Mouse (Mus musculus): ENCODE results near the gene Dnaaf3.

Dnaaf3 gene

DNA sequence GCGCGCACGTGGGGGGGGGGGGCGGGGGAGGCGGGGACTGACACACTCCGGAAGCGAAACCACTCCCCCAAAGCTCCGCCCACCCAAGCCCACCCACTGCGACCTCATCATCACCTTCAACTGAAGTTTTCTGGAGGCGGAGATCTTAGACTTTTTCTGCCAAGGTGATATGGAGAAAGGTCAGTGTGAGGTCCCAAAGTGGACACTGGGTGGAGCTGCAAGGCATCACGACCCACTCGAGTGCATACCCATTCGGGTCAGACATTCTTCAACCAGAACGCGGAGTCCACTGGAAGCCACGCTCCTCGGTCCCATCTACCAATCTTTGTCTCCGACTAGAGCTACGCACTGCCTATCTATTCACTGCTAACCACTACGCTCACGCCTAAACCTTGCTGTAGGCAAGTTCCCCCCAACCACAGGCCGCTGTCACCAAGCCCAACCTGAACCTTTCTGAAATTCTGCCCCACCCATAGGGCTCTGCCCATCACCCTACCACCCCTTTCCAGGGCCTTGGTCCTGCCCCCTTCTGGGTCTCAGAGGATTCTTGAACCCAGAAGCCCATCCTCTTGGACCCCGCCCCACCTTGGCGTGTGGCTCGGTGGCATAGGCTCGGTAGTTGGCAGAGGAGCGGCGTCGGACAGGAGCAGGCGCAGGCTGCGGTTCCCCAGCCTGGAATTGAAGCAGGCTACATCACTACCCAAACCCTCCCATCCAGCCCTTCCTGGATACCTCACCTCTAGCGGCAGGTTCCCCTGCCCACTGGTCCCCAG lies 10.8 kb downstream of the Dnaaf3 start:
- peak; percentile 49 to 64 for DNase-seq (ENCODE audit: low spot score in 2 of 2)

DNA sequence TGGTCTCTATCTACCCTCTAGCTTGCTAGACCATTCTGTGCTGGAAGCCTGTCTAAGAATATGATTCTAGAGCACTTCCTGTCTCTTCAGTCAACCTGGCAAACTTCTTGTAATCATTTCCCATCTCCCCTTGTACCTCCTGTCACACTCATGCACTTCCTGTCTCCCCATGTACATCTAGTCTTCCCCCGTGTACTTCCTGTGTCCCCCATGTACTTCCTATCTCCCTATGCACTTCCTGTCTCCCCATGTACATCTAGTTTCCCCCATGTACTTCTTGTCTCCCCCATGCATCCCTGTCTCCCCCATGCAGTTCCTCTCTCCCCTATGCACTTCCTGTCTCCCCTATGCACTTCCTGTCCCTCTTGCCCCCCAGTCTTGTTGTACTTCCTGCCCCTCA lies 13.8 kb downstream of the Dnaaf3 start:
- no peak for DNase-seq (ENCODE audit: low spot score in 2 of 2)

GRCm38 (mm10) chr7:4516332-4517050 lies 15.8 kb downstream of the Dnaaf3 start, which contains the start of gene Tnnt1:
Gene Tnnt1, minus strand, starts transcription at chr7:4516382.
- peak; percentile 50 to 58 for DNase-seq (ENCODE audit: low spot score in 2 of 2)

GRCm38 (mm10) chr7:4515853-4516252 lies 16.4 kb downstream of the Dnaaf3 start:
- peak in 1 of 2 experiments; percentile 13 for DNase-seq (ENCODE audit: low spot score in 2 of 2)

- DNase-seq (ENCODE audit: low spot score in 2 of 2) = no peak
These were observed 18.2 kb downstream of the Dnaaf3 start for GRCm38 (mm10) chr7:4513829-4514712.

GRCm38 (mm10) chr7:4513236-4513635 lies 19.0 kb downstream of the Dnaaf3 start:
- no peak for DNase-seq (ENCODE audit: low spot score in 2 of 2)

DNA sequence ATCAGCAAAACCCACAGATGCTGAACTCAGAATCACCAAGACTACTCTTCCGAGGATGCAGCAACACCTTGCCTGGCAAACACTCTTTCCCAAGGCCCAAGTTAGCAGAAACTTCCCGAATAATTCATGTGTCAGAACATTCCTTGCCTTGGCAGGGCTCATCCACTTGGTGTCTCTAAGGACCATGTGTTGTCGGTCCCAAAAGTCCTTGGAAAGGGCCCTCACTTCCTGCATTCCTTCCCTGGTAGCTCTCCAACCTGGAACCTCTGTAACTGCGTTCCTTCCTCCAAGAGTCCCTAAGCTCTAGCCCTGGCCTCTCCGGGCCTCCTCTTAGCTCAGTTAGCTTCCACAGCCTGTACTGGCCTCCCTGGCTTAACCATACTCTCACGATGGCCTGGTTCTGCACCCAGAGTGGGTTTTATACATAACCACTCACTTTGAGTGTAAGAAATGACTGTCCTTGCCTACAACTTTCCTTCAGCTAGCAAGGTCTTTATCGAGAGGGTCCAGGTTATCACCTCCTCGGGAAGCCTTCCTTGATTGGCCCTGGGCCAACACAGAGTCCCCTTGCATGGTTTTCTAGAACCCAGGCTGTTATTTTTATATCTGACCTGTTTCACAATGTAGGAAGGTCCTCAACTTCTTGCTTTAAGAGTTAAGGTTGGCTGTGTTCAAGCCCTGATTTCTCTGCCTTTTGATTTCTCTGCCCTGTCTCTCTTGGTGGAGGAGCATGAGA lies 20.6 kb downstream of the Dnaaf3 start:
- peak; percentile 43 to 51 for DNase-seq (ENCODE audit: low spot score in 2 of 2)

DNA sequence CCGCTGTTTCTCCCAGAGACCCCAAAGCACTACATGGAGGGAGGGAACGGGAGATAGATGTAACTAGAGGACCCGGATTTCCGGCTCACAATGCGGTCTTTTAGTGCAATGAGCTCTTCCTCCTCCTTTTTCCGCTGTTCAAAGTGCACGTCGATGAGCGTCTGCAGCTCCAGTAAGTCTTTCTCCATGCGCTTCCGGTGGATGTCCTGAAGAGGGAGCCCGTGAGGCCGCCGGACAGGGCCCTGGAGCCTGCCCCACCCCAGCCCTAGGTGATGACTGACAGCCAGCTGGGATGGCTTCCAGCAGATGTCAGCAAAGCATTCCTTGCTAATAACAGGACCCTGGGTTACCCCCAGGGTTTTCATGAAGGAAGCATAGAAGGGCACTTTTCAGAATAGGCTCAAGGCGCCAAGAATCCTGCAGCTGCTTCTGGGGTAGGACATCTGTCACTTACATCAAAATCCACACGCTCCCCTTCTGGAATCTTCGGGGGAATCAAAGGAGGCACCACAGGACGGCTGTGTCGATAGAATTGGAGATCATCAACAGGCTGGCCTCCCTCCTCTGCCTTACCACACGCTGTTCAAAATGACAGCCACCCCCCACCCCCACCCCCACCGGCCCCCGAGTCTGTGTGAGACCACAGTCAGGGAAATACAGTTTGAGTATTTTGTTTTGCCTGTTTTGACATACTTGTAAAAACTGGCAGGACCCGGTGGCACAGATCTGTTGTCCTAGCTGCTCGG lies 22.2 kb downstream of the Dnaaf3 start:
- DNase-seq (ENCODE audit: low spot score in 2 of 2) = peak; percentile 78 to 80

GRCm38 (mm10) chr7:4508739-4509116 lies 23.5 kb downstream of the Dnaaf3 start:
- DNase-seq (ENCODE audit: low spot score in 2 of 2) = no peak

GRCm38 (mm10) chr7:4508062-4508738 lies 24.1 kb downstream of the Dnaaf3 start:
- DNase-seq (ENCODE audit: low spot score in 2 of 2) = no peak

- DNase-seq (ENCODE audit: low spot score in 2 of 2) = no peak
These were observed 25.0 kb downstream of the Dnaaf3 start for GRCm38 (mm10) chr7:4507220-4507619.

GRCm38 (mm10) chr7:4504646-4505435 lies 27.4 kb downstream of the Dnaaf3 start:
- no peak for DNase-seq (ENCODE audit: low spot score in 2 of 2)

GRCm38 (mm10) chr7:4503858-4504257 lies 28.4 kb downstream of the Dnaaf3 start:
- no peak for DNase-seq (ENCODE audit: low spot score in 2 of 2)

- no peak for DNase-seq (ENCODE audit: low spot score in 2 of 2)
These were observed 29.2 kb downstream of the Dnaaf3 start for GRCm38 (mm10) chr7:4503100-4503499.

DNA sequence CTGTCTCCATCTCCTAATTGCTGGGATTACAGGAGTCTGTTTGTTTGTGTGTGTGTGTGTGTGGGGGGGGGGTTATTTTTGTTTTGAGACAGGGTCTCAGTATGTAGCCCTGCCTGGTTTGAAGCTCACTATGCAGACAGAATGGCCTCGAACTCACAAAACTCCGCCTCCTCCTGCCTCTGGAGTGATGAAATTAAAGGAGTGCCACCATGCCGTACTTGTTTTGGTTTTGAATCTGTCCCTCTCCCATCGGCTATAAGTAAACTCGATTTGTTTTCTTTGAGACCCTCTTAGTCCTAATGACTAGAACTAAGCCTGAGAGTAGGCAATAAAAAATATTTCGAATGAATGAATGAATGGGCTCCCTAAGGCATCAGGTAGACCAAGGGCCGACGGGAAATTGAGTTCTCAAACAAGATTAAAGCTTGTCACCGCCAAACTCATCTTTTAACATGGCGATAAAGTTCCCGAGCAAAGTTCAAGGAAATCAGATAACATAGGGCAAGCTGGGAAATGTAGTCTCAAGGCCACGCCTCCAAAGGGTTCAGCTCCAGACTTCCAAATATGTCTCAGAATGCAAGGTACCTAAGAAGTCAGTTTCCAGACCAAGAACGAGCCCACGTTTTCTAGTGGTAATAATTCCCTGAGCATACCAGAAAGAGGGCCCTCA lies 29.7 kb downstream of the Dnaaf3 start:
- peak; percentile 59 to 61 for DNase-seq (ENCODE audit: low spot score in 2 of 2)

DNA sequence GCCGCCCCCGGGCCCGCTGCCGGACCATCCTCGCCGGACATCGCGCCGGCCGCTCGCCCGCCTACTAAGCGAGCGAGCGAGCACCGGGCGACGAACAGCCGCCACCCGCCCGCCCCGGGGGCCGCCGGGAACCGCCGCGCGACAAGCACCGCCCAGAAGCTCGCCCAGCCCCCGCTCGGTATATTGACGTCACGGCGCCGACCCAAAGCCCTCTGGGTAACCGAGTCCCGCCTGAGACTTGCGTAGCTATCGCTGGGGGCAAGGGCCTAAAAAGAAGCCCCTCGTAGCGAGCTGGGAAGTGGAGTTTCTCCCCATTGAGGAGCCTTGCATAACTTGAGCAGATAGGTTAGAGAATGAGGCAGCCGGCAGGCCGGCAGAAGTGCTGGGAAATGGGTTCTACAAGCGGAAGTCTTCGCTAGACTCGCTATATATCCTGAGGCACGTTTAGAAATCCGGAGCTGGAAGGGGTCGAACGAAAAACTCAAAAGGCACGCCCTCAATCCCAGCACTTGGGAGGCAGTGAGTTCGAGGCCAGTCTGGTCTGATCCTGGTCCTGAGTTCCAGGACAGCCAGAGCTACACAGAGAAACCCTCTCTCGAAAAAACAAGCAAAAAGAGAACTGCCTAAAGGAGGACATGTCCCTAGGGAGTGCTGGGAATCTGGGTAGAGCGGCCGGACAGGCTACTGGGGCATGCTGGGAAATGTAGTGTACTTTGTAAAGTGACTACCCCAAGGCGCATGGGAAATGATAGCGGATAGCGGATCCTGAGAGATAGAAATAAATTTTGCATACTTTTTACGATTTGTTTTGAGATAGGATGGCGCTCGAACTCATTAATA lies 30.5 kb downstream of the Dnaaf3 start, which contains the start of gene Ppp1r12c:
Ppp1r12c (minus strand) TSS at position 123 of the 840 bp plus-strand sequence.
- DNase-seq (ENCODE audit: low spot score in 2 of 2) = peak; percentile 93 to 95

- DNase-seq (ENCODE audit: low spot score in 2 of 2) = peak in 1 of 2 experiments; percentile 46
These were observed 31.3 kb downstream of the Dnaaf3 start for GRCm38 (mm10) chr7:4500892-4501471.

Measured in heart, adult 9 months (tissue).